Mouse (Mus musculus): ENCODE measurements around the gene Cd7.

- TF ChIP-seq POLR2A (IDR thresholded peaks at IDR 0.05; ENCODE audit: borderline replicate concordance, extremely low read depth, insufficient read depth, insufficient read length, poor library complexity, severe bottlenecking) (no peak), CTCF (IDR thresholded peaks at IDR 0.05; ENCODE audit: borderline replicate concordance, extremely low read depth, insufficient read depth, insufficient read length) (no peak)
Measured at GRCm38 (mm10) chr11:121081120-121081519, 41.9 kb upstream of the Cd7 start, which contains the start of gene Sectm1a.
